8 mouse cellular contexts compared by ENCODE assay signal in genomic region chr12:32380457-32380856, GRCm38 (mm10). TPM values are rescaled to one million over a fixed set of nuclear protein-coding genes. Genes with fewer than 3 reads are reported as not detected.
DNase-seq lines count a peak whose midpoint lies in the region; ATAC-seq and TF ChIP-seq lines count a peak whose summit lies in the region.

No protein-coding gene starts in this region.

- no peak overlapping the region; the same call in 1 of the 2 replicates for H3K9ac ChIP-seq in forebrain, embryonic 14.5 days (ENCODE audit: low read length)
- H3K9ac ChIP-seq in liver, embryonic 14.5 days (replicated peaks) = peak overlapping the region; percentile 95

- 80% methylated on average over 3 of the region's 3 CpGs for WGBS in heart, embryonic 10.5 days
- 67% methylated on average over 3 of the region's 3 CpGs for WGBS in forebrain, embryonic 14.5 days
- WGBS in liver, embryonic 14.5 days (ENCODE audit: insufficient replicate concordance) = 25% methylated on average over 3 of the region's 3 CpGs

- TF ChIP-seq CTCF in liver, embryonic 14.5 days (IDR thresholded peaks at IDR 0.05; ENCODE audit: low read depth) = no peak

- no peak for TF ChIP-seq EP300 in liver, embryonic 14.5 days (IDR thresholded peaks at IDR 0.05; ENCODE audit: low read depth)

- H3K36me3 ChIP-seq in heart, embryonic 10.5 days = no peaks in the 10 kb centered on the region; the same call in 1 of the 2 replicates
- H3K36me3 ChIP-seq in forebrain, embryonic 14.5 days (ENCODE audit: control insufficient read depth, insufficient read depth, low read length) = no peaks in the 10 kb centered on the region
- H3K36me3 ChIP-seq in liver, embryonic 14.5 days (replicated peaks; ENCODE audit: control insufficient read depth, insufficient read depth, low read depth) = peaks cover 7% of the 10 kb centered on the region

- ATAC-seq in forebrain, embryonic 14.5 days = no peak
- no peak for ATAC-seq in liver, embryonic 14.5 days (ENCODE audit: insufficient read depth)

- no peaks in the 10 kb centered on the region for H3K9me3 ChIP-seq in heart, embryonic 10.5 days
- no peaks in the 10 kb centered on the region for H3K9me3 ChIP-seq in forebrain, embryonic 14.5 days (replicated peaks; ENCODE audit: control insufficient read depth, low read length)
- no peaks in the 10 kb centered on the region for H3K9me3 ChIP-seq in liver, embryonic 14.5 days (ENCODE audit: control insufficient read depth, low read length)

- H3K27me3 ChIP-seq in heart, embryonic 10.5 days (ENCODE audit: insufficient read depth, poor library complexity, severe bottlenecking) = no peaks in the 10 kb centered on the region
- no peaks in the 10 kb centered on the region for H3K27me3 ChIP-seq in forebrain, embryonic 14.5 days (replicated peaks; ENCODE audit: control insufficient read depth, insufficient read depth, low read length)
- H3K27me3 ChIP-seq in liver, embryonic 14.5 days (ENCODE audit: control insufficient read depth, insufficient read depth, low read length) = no peaks in the 10 kb centered on the region

- H3K27ac ChIP-seq in heart, embryonic 10.5 days = no peak overlapping the region
- no peak overlapping the region for H3K27ac ChIP-seq in forebrain, embryonic 14.5 days (ENCODE audit: low read depth, low read length)
- peak overlapping the region; percentile 9 for H3K27ac ChIP-seq in liver, embryonic 14.5 days

- no peak for DNase-seq in heart, embryonic 10.5 days (ENCODE audit: low spot score)
- no peak for DNase-seq in heart, postnatal 14 days
- peak; percentile 7 for DNase-seq in A20 (ENCODE audit: low read depth, low spot score)
- no peak for DNase-seq in forebrain, embryonic 14.5 days (ENCODE audit: low spot score)
- peak in 1 of 3 experiments; percentile 51 for DNase-seq in liver, embryonic 14.5 days (ENCODE audit: low read depth in 3 of 3, low spot score in 3 of 3)
- DNase-seq in cerebellum, postnatal 14 days = no peak
- DNase-seq in cerebellum, adult 9-11 months = no peak
- no peak for DNase-seq in adrenal gland, adult 18-20 months (ENCODE audit: low spot score in 2 of 2)

- H3K4me1 ChIP-seq in heart, embryonic 10.5 days = peaks cover 4% of the 10 kb centered on the region; the same call in 1 of the 2 replicates
- H3K4me1 ChIP-seq in forebrain, embryonic 14.5 days (ENCODE audit: control insufficient read depth, insufficient read depth, low read length) = peaks cover 17% of the 10 kb centered on the region
- H3K4me1 ChIP-seq in liver, embryonic 14.5 days (replicated peaks; ENCODE audit: control insufficient read depth in 2 of 2, insufficient read depth in 2 of 2, low read length in 1 of 2) = peaks cover 10 to 13% of the 10 kb centered on the region in 2 experiments

- intact Hi-C loops in heart, postnatal 14 days (cut with DNase I) = loop anchor here (10.0 kb wide), 1 partner anchor 426 kb away; the partner anchor contains the start of gene Hbp1

- H3K4me2 ChIP-seq in forebrain, embryonic 14.5 days (ENCODE audit: low read length) = peak overlapping the region; percentile 72
- H3K4me2 ChIP-seq in liver, embryonic 14.5 days (ENCODE audit: low read depth) = peak overlapping the region; percentile 70

- H3K4me3 ChIP-seq in heart, embryonic 10.5 days = peak overlapping the region; percentile 91
- peak overlapping the region; percentile 82 for H3K4me3 ChIP-seq in forebrain, embryonic 14.5 days (ENCODE audit: low read depth, low read length)
- peak overlapping the region; percentile 60 to 84 for H3K4me3 ChIP-seq in liver, embryonic 14.5 days (ENCODE audit: insufficient read depth in 1 of 2, low read depth in 2 of 2, low read length in 2 of 2)

RNA-seq across cellular contexts. Expression of gene Ccdc71l, which starts 2.0 kb away (rescaled TPM):
- polyA plus RNA-seq in heart, embryonic 10.5 days (2016; fragmentation: Nextera tagmentation; extraction: Ambion mirVana) = 2.2 and 3.2 TPM in 2 replicates
- 10 to 100 TPM; 10.3 to 10.8 TPM for total RNA-seq in heart, postnatal 14 days (2021)
- 5.3 and 5.9 TPM in 2 replicates for polyA plus RNA-seq in forebrain, embryonic 14.5 days (2014; fragmentation: Nextera tagmentation; extraction: Ambion mirVana)
- 10.4 and 11.4 TPM in 2 replicates for polyA plus RNA-seq in liver, embryonic 14.5 days (2012; rRNA removed)
- polyA plus RNA-seq in liver, embryonic 14.5 days (2014; fragmentation: Nextera tagmentation; extraction: Ambion mirVana) = 6.6 and 7.4 TPM in 2 replicates
- 10 to 100 TPM; 12.0 to 13.7 TPM for total RNA-seq in adrenal gland, adult 18-20 months (2021)
